Mouse (Mus musculus) limb, embryonic 11.5 days (tissue): ENCODE results near the gene Paqr8. TPM values are rescaled to one million over a fixed set of nuclear protein-coding genes. Genes with fewer than 3 reads are reported as not detected.

Source experiments
- ATAC-seq: fragments of 200-750 bp; cut with Nextera tagmentation; 2 replicates; pipeline ENCODE4 v1.8.0; 2017; ENCODE audit warnings: low read depth; ENCODE audit not compliant: insufficient number of reproducible peaks, low FRiP score, low TSS enrichment
- DNase-seq: peaks from one replicate; pipeline ENCODE4 v3.0.0-alpha.2; 2015; ENCODE audit warnings: low spot score
- H3K27ac ChIP-seq: fragments of 300-500 bp; sonication (generic); replicated peaks from 2 replicates; pipeline ENCODE4 v1.5.1; 2014; ENCODE audit warnings: low read depth, mild to moderate bottlenecking, low read length
- H3K27me3 ChIP-seq: fragments of 300-500 bp; sonication (generic); 2 replicates; pipeline ENCODE4 v1.6.1; 2014; ENCODE audit warnings: mild to moderate bottlenecking, low read length, mixed read lengths; ENCODE audit not compliant: control insufficient read depth, insufficient read depth
- H3K36me3 ChIP-seq: fragments of 300-500 bp; sonication (generic); 2 replicates; pipeline ENCODE4 v1.6.1; 2014; ENCODE audit warnings: mild to moderate bottlenecking, low read length, moderate library complexity, mixed read lengths; ENCODE audit not compliant: control insufficient read depth, insufficient read depth
- H3K4me1 ChIP-seq: fragments of 300-500 bp; sonication (generic); 2 replicates; pipeline ENCODE4 v1.6.1; 2014; ENCODE audit warnings: low read length, mixed read lengths; ENCODE audit not compliant: control insufficient read depth, insufficient read depth
- H3K4me2 ChIP-seq: fragments of 300-500 bp; sonication (generic); 2 replicates; pipeline ENCODE4 v1.6.1; 2014; ENCODE audit warnings: low read depth, mild to moderate bottlenecking, moderate library complexity; ENCODE audit not compliant: severe bottlenecking
- H3K4me3 ChIP-seq: fragments of 300-500 bp; sonication (generic); 2 replicates; pipeline ENCODE4 v1.5.1; 2014; ENCODE audit warnings: low read depth, low read length
- H3K9ac ChIP-seq: fragments of 300-500 bp; sonication (generic); 2 replicates; pipeline ENCODE4 v1.6.1; 2014; ENCODE audit warnings: mild to moderate bottlenecking, low read length
- H3K9me3 ChIP-seq: fragments of 300-500 bp; sonication (generic); 2 replicates; pipeline ENCODE4 v1.6.1; 2016; ENCODE audit warnings: low read length; ENCODE audit not compliant: control insufficient read depth
- WGBS: fragments of 180-500 bp; shearing (Covaris S2); extraction: QIAGEN DNeasy Blood & Tissue Kit; methylation state at CpG from one replicate; pipeline ENCODE4 v1.1.7; 2014; 5-methylcytosine and 5-hydroxymethylcytosine counted together
- polyA plus RNA-seq: library from polyadenylated mRNA; unstranded; fragments of >200 nt; fragmentation: Nextera tagmentation; extraction: Ambion mirVana; gene quantifications from 2 replicates; pipeline ENCODE4 v1.2.1, GENCODE M21; 2014

The Paqr8 gene
- polyA plus RNA-seq, 1 experiment from 2014 or later, result 3.9 TPM

DNA sequence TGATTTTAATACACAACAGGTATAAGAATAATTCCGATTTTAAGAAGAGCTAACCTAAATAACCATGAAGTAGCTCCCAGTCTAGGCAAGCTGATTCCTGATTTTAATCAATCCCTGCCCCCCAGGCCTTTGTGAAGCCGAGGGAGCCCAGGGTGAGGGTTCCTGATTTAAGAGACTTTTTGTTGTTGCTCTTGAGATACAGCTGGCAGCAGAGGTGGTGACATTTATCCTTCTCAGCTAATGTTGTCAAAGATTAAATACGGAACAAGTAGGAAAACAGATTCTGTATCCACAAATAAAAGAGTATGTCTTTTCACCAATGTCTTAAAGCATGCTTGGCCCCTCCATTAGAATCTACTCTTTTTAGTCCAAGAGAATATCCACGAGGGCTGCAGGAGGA is 9.9 kb downstream of the Paqr8 start:
- H3K36me3 ChIP-seq, result no peaks in the 10 kb centered on the region
- ATAC-seq (no peak), DNase-seq (no peak)
- H3K4me1 ChIP-seq, result no peaks in the 10 kb centered on the region
- no peak overlapping the region for H3K9ac ChIP-seq
- H3K4me2 ChIP-seq, result no peak overlapping the region
- no peaks in the 10 kb centered on the region for H3K9me3 ChIP-seq
- H3K27me3 ChIP-seq, result no peaks in the 10 kb centered on the region
- no peak overlapping the region for H3K27ac ChIP-seq
- 68% methylated on average over 4 of the region's 4 CpGs for WGBS
- no peak overlapping the region for H3K4me3 ChIP-seq

DNA sequence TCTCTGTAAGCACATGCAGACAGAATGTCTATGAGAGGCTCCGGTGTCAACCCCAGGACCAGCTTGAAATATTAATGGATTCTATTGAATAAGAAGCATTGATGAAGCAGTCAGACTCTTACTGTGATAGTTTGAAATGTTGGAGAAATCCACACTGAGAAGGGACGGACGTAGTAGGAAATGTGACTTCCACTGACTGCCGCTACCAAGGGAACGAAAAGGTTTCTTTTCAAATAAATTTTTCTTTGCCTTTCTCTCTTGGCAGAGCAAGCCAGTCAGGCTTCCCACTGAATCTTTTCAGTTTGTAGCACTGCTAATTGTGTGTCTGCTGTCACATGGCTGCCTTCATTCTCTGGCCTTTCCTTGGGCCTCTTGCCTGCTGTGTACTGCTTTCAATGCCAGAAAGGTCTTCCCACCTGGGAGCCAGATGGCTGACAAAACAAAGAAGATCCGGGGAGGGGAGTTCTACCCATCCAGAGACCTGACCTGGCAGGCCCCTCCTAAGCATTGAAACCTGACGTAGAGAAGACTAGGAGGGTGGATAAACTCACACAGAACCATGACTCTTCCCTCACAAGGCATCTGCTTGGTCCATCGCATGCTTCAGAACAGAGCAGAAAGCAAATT is 15.2 kb downstream of the Paqr8 start:
- no peak overlapping the region for H3K4me2 ChIP-seq
- H3K27me3 ChIP-seq, result no peaks in the 10 kb centered on the region
- no peak overlapping the region for H3K4me3 ChIP-seq
- 91% methylated on average over 8 of the region's 8 CpGs for WGBS
- H3K9ac ChIP-seq, result no peak overlapping the region
- H3K4me1 ChIP-seq, result no peaks in the 10 kb centered on the region
- H3K36me3 ChIP-seq, result no peaks in the 10 kb centered on the region
- no peak for DNase-seq
- H3K9me3 ChIP-seq, result no peaks in the 10 kb centered on the region
- no peak for ATAC-seq
- H3K27ac ChIP-seq, result no peak overlapping the region

- Histone ChIP-seq H3K4me2 (no peak overlapping the region), H3K27ac (no peak overlapping the region), H3K27me3 (no peaks in the 10 kb centered on the region), H3K4me1 (no peaks in the 10 kb centered on the region), H3K9me3 (no peaks in the 10 kb centered on the region), H3K9ac (no peak overlapping the region), H3K36me3 (no peaks in the 10 kb centered on the region), H3K4me3 (no peak overlapping the region)
- ATAC-seq (no peak), DNase-seq (no peak)
- 94% methylated on average over 9 of the region's 9 CpGs for WGBS
These were observed 15.7 kb downstream of the Paqr8 start for GRCm38 (mm10) chr1:20906128-20906515.

DNA sequence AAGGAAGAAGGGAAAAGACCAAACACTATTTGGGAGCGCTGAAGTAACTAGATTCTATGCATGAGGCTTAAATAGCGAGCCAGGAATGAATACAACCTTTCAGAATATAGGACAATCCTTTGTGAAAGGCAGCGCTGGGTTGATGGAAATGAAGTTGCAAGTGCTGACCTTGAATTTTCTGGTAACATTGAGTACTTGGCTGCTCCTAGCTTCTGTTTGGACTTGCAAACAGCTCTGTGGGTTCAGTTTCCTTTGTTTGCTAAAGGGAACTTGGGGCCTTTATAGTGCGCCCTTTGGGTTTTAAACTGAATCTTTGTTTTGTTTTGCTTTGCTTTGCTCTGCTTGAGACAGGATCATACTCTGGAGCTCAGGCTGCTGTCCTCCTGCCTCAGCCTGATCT is 18.1 kb downstream of the Paqr8 start:
- H3K4me2 ChIP-seq, result no peak overlapping the region
- ATAC-seq (no peak), DNase-seq (no peak)
- no peak overlapping the region for H3K27ac ChIP-seq
- H3K36me3 ChIP-seq, result no peaks in the 10 kb centered on the region
- no peak overlapping the region for H3K4me3 ChIP-seq
- no peaks in the 10 kb centered on the region for H3K9me3 ChIP-seq
- 50% methylated on average over 4 of the region's 4 CpGs for WGBS
- H3K27me3 ChIP-seq, result no peaks in the 10 kb centered on the region
- H3K9ac ChIP-seq, result no peak overlapping the region
- H3K4me1 ChIP-seq, result no peaks in the 10 kb centered on the region

- H3K4me3 ChIP-seq, result no peak overlapping the region
- no peaks in the 10 kb centered on the region for H3K27me3 ChIP-seq
- H3K27ac ChIP-seq, result no peak overlapping the region
- 59% methylated on average over 2 of the region's 2 CpGs for WGBS
- no peak for ATAC-seq
- H3K4me1 ChIP-seq, result no peaks in the 10 kb centered on the region
- no peak overlapping the region for H3K9ac ChIP-seq
- H3K9me3 ChIP-seq, result no peaks in the 10 kb centered on the region
- DNase-seq, result no peak
- no peaks in the 10 kb centered on the region for H3K36me3 ChIP-seq
- no peak overlapping the region for H3K4me2 ChIP-seq
These were observed 21.7 kb downstream of the Paqr8 start for GRCm38 (mm10) chr1:20912115-20912514.

DNA sequence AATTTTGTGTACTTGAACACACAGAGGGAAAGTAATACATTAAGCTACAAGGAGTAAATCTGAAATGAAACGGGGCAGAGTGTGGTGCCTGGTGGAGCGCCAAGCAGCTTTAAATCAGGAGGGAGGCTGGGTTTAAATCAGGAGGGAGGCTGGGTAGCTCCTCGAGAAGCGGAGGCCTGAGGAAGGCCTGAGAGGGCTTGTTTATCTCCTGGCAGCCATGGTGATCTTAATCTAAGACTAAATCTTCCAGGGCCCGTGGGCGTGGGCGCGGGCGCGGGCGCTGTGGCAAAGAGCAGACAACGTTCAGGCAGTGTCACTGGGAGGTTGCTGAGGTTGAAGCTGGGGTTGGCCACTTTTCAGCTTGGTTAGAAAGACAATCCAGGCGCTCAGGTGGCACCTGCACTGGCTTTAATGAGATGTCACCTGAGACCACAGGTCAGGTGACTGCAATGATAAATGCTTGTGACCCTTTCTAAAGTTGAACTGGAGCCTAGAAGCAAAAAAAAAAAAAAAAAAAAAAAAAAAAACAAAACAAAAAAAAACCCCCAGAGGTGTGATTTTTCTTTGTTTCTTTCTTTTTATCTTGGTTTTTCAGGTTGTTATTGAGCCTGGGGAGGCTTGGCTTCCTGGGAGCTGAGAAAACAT is 22.2 kb downstream of the Paqr8 start:
- ATAC-seq, result no peak
- 60% methylated on average over 13 of the region's 13 CpGs for WGBS
- H3K4me2 ChIP-seq, result no peak overlapping the region

GRCm38 (mm10) chr1:20914769-20915168 is 24.4 kb downstream of the Paqr8 start:
- Histone ChIP-seq H3K36me3 (no peaks in the 10 kb centered on the region), H3K27me3 (no peaks in the 10 kb centered on the region), H3K9ac (no peak overlapping the region), H3K27ac (no peak overlapping the region), H3K9me3 (no peaks in the 10 kb centered on the region), H3K4me3 (no peak overlapping the region), H3K4me2 (no peak overlapping the region), H3K4me1 (no peaks in the 10 kb centered on the region)
- DNase-seq (no peak), ATAC-seq (no peak)
- WGBS, result 88% methylated on average over 3 of the region's 3 CpGs

More for the DNA sequence above, 22.2 kb downstream of the Paqr8 start:
- no peaks in the 10 kb centered on the region for H3K36me3 ChIP-seq
- no peak overlapping the region for H3K27ac ChIP-seq
- no peak overlapping the region for H3K4me3 ChIP-seq
- no peaks in the 10 kb centered on the region for H3K4me1 ChIP-seq
- no peaks in the 10 kb centered on the region for H3K27me3 ChIP-seq
- no peak for DNase-seq
- no peak overlapping the region for H3K9ac ChIP-seq
- no peaks in the 10 kb centered on the region for H3K9me3 ChIP-seq

- Histone ChIP-seq H3K4me2 (no peak overlapping the region), H3K9me3 (no peaks in the 10 kb centered on the region), H3K4me1 (no peaks in the 10 kb centered on the region), H3K36me3 (no peaks in the 10 kb centered on the region), H3K27ac (no peak overlapping the region), H3K9ac (no peak overlapping the region), H3K27me3 (no peaks in the 10 kb centered on the region), H3K4me3 (no peak overlapping the region)
- ATAC-seq (no peak), DNase-seq (no peak)
- 91% methylated on average over 5 of the region's 5 CpGs for WGBS
These were observed 25.2 kb downstream of the Paqr8 start for GRCm38 (mm10) chr1:20915608-20916007.
